Mouse (Mus musculus): ENCODE data around the gene Mthfd1.

- no peak for TF ChIP-seq CTCF (IDR thresholded peaks at IDR 0.05)
- no peak for TF ChIP-seq EP300 (IDR thresholded peaks at IDR 0.05)
Measured at GRCm38 (mm10) chr12:76282132-76282531, 27.0 kb downstream of the Mthfd1 start.

Measured in lung, postnatal 0 days (tissue).